Mouse (Mus musculus): ENCODE measurements around the gene Nipal1. TPM values are rescaled to one million over a fixed set of nuclear protein-coding genes. Genes with fewer than 3 reads are reported as not detected.

The Nipal1 gene
- total RNA-seq (2014; rRNA removed) (0.07 and 0.31 TPM in 2 replicates), polyA plus RNA-seq (2015; fragmentation: Nextera tagmentation; extraction: Ambion mirVana) (0.60 and 1.3 TPM in 2 replicates)

DNA sequence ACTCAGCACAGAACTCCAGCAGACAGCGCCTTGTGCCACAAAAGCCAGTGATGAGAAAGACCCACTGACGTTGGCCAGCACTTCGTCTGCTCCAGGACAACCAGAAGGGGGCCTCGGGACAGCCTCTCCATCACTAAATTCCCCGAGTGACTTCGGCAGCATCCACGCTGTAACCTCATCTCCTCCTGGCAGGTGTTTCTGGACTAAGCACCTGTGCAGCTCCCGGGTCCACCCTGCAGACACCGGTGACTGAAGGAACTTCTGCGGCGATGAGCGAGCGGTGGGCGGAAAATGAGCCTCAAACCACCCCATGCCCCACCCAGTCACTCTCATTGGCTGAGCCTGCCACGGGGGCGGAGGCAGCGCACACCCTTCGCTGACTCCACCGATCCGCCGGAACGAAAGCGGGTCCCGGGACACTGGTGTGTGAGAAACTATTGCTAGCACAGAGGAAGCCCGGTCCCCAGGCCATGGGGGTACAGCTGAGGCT, at the start of gene Nipal1:
Nipal1 (plus strand) TSS at position 378 of the 490 bp plus-strand sequence.
- WGBS: under 1% methylated on average over 25 of the region's 25 CpGs
- peak within 1 kb of the TSS; percentile 28; the same call in 1 of the 2 replicates for H3K9ac ChIP-seq (replicated peaks; ENCODE audit: low read length)
- no peaks in the 10 kb centered on the region for H3K4me1 ChIP-seq (ENCODE audit: insufficient read depth, low read length)

GRCm38 (mm10) chr5:72601006-72601405, 46.6 kb upstream of the Nipal1 start:
- Histone ChIP-seq H3K27me3 (ENCODE audit: insufficient read depth, low read length) (no peaks in the 10 kb centered on the region), H3K4me3 (ENCODE audit: low read length) (no peak overlapping the region), H3K27ac (no peak overlapping the region), H3K4me2 (ENCODE audit: low read depth, low read length) (no peak overlapping the region), H3K9me3 (ENCODE audit: low read length) (no peaks in the 10 kb centered on the region), H3K9ac (replicated peaks; ENCODE audit: low read length) (no peak overlapping the region), H3K4me1 (ENCODE audit: insufficient read depth, low read length) (no peaks in the 10 kb centered on the region), H3K36me3 (ENCODE audit: insufficient read depth, low read length) (no peaks in the 10 kb centered on the region)
- 11% methylated on average over 5 of the region's 5 CpGs for WGBS
- DNase-seq (ENCODE audit: low spot score) (peak; percentile 39), ATAC-seq (no peak)
- peak; percentile 45 for TF ChIP-seq CTCF (IDR thresholded peaks at IDR 0.05; ENCODE audit: low read depth)

More for the DNA sequence above, at the start of gene Nipal1:
- no peaks in the 10 kb centered on the region for H3K27me3 ChIP-seq (ENCODE audit: insufficient read depth, low read length)
- H3K4me3 ChIP-seq (ENCODE audit: low read length): peak within 1 kb of the TSS; percentile 53
- peak within 1 kb of the TSS; percentile 86 for H3K4me2 ChIP-seq (ENCODE audit: low read depth, low read length)
- ATAC-seq (peak; percentile 95), DNase-seq (ENCODE audit: low spot score) (peak; percentile 72)
- no peaks in the 10 kb centered on the region for H3K36me3 ChIP-seq (ENCODE audit: insufficient read depth, low read length)
- TF ChIP-seq CTCF (IDR thresholded peaks at IDR 0.05; ENCODE audit: low read depth): peak; percentile 56
- no peak within 1 kb of the TSS for H3K27ac ChIP-seq
- H3K9me3 ChIP-seq (ENCODE audit: low read length): no peaks in the 10 kb centered on the region; the same call in 1 of the 2 replicates

GRCm38 (mm10) chr5:72603138-72603537, 44.5 kb upstream of the Nipal1 start:
- H3K9ac ChIP-seq (replicated peaks; ENCODE audit: low read length): no peak overlapping the region
- no peaks in the 10 kb centered on the region for H3K27me3 ChIP-seq (ENCODE audit: insufficient read depth, low read length)
- no peak for ATAC-seq
- 95% methylated on average over 4 of the region's 4 CpGs for WGBS
- no peak overlapping the region for H3K27ac ChIP-seq
- TF ChIP-seq CTCF (IDR thresholded peaks at IDR 0.05; ENCODE audit: low read depth): no peak
- no peak overlapping the region for H3K4me2 ChIP-seq (ENCODE audit: low read depth, low read length)
- no peak overlapping the region for H3K4me3 ChIP-seq (ENCODE audit: low read length)
- no peaks in the 10 kb centered on the region for H3K9me3 ChIP-seq (ENCODE audit: low read length)
- H3K36me3 ChIP-seq (ENCODE audit: insufficient read depth, low read length): no peaks in the 10 kb centered on the region
- no peaks in the 10 kb centered on the region for H3K4me1 ChIP-seq (ENCODE audit: insufficient read depth, low read length)
- no peak for DNase-seq (ENCODE audit: low spot score)

GRCm38 (mm10) chr5:72617413-72617812, 30.2 kb upstream of the Nipal1 start:
- Histone ChIP-seq H3K4me3 (ENCODE audit: low read length) (no peak overlapping the region), H3K9ac (replicated peaks; ENCODE audit: low read length) (no peak overlapping the region), H3K4me2 (ENCODE audit: low read depth, low read length) (no peak overlapping the region), H3K36me3 (ENCODE audit: insufficient read depth, low read length) (no peaks in the 10 kb centered on the region), H3K9me3 (ENCODE audit: low read length) (no peaks in the 10 kb centered on the region), H3K27ac (no peak overlapping the region), H3K4me1 (ENCODE audit: insufficient read depth, low read length) (no peaks in the 10 kb centered on the region), H3K27me3 (ENCODE audit: insufficient read depth, low read length) (no peaks in the 10 kb centered on the region)
- WGBS: 88% methylated on average over 4 of the region's 4 CpGs
- no peak for TF ChIP-seq CTCF (IDR thresholded peaks at IDR 0.05; ENCODE audit: low read depth)
- DNase-seq (ENCODE audit: low spot score) (no peak), ATAC-seq (no peak)

DNA sequence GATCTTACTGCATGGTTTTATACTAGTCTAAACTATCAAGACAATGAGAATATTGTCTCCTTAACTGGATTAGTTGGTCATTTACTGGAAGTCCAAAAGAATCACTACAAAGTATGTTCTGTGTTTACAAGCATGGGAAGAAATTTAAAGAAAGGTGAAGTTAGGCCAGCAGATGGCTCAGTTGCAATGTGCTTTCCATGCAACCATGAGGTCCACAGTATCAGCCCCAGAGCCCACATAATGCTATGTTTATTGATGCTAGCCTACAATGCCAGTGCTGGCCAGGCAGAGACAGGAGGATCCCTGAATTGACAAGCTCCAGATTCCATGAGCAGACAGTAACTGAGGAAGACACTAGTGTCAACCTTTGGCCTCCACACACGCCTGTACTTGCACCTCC, 26.6 kb upstream of the Nipal1 start:
- 97% methylated on average over 1 of the region's 1 CpGs for WGBS
- H3K36me3 ChIP-seq (ENCODE audit: insufficient read depth, low read length): no peaks in the 10 kb centered on the region
- no peak overlapping the region for H3K27ac ChIP-seq
- DNase-seq (ENCODE audit: low spot score) (no peak), ATAC-seq (no peak)
- no peak for TF ChIP-seq CTCF (IDR thresholded peaks at IDR 0.05; ENCODE audit: low read depth)
- H3K9ac ChIP-seq (replicated peaks; ENCODE audit: low read length): no peak overlapping the region
- no peaks in the 10 kb centered on the region for H3K27me3 ChIP-seq (ENCODE audit: insufficient read depth, low read length)
- no peaks in the 10 kb centered on the region for H3K9me3 ChIP-seq (ENCODE audit: low read length)
- no peak overlapping the region for H3K4me2 ChIP-seq (ENCODE audit: low read depth, low read length)
- no peak overlapping the region for H3K4me3 ChIP-seq (ENCODE audit: low read length)
- no peaks in the 10 kb centered on the region for H3K4me1 ChIP-seq (ENCODE audit: insufficient read depth, low read length)

- no peak for ATAC-seq
- WGBS: 90% methylated on average over 6 of the region's 6 CpGs
- no peak overlapping the region for H3K4me2 ChIP-seq (ENCODE audit: low read depth, low read length)
- no peaks in the 10 kb centered on the region for H3K36me3 ChIP-seq (ENCODE audit: insufficient read depth, low read length)
- no peak for DNase-seq (ENCODE audit: low spot score)
- TF ChIP-seq CTCF (IDR thresholded peaks at IDR 0.05; ENCODE audit: low read depth): no peak
- H3K4me1 ChIP-seq (ENCODE audit: insufficient read depth, low read length): no peaks in the 10 kb centered on the region
- no peak overlapping the region for H3K27ac ChIP-seq
- no peak overlapping the region for H3K9ac ChIP-seq (replicated peaks; ENCODE audit: low read length)
- H3K4me3 ChIP-seq (ENCODE audit: low read length): no peak overlapping the region
- no peaks in the 10 kb centered on the region for H3K27me3 ChIP-seq (ENCODE audit: insufficient read depth, low read length)
- H3K9me3 ChIP-seq (ENCODE audit: low read length): no peaks in the 10 kb centered on the region
Observed at GRCm38 (mm10) chr5:72630026-72630425, 17.6 kb upstream of the Nipal1 start.

DNA sequence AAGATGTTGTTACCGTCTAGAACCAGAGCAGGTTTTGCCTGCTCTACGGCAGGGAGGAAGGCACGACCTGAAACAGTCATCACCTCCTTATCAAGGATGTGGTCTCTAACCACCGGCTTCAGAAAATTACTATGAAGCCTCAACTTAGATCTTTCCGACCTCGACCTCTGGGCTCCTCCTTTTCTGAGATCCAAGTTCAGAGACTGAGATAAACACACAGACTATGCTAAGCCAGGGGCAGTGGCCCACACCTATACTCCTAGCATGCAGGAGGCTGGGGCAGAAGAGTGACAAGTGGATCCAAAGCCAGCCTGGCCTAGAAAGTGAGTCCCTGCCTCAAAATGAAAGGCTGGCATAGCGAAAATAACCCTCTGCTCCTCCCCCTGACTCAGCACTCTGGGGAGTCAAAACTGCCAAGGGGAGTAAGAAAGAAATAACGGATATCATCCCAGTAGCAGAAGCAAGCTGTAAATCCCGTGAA, 12.8 kb upstream of the Nipal1 start:
- 87% methylated on average over 9 of the region's 9 CpGs for WGBS
- no peak for TF ChIP-seq CTCF (IDR thresholded peaks at IDR 0.05; ENCODE audit: low read depth)

More for the DNA sequence above, 12.8 kb upstream of the Nipal1 start:
- Histone ChIP-seq H3K36me3 (ENCODE audit: insufficient read depth, low read length) (no peaks in the 10 kb centered on the region), H3K27ac (no peak overlapping the region), H3K4me3 (ENCODE audit: low read length) (no peak overlapping the region), H3K9me3 (ENCODE audit: low read length) (no peaks in the 10 kb centered on the region), H3K4me1 (ENCODE audit: insufficient read depth, low read length) (no peaks in the 10 kb centered on the region), H3K27me3 (ENCODE audit: insufficient read depth, low read length) (no peaks in the 10 kb centered on the region), H3K4me2 (ENCODE audit: low read depth, low read length) (no peak overlapping the region), H3K9ac (replicated peaks; ENCODE audit: low read length) (no peak overlapping the region)
- no peak for ATAC-seq
- DNase-seq (ENCODE audit: low spot score): no peak
